Mouse (Mus musculus): ENCODE measurements around the gene Tufm.
"Not testable (repeated sequence)": the region's sequence is repeated elsewhere in the genome, so short reads cannot be mapped to it uniquely, and the experiment has no call there.

Gene Tufm

GRCm38 (mm10) chr7:126465246-126466030 lies 21.7 kb upstream of the Tufm start:
- in situ Hi-C loops (cut with MseI, MboI): no loop called here

DNA sequence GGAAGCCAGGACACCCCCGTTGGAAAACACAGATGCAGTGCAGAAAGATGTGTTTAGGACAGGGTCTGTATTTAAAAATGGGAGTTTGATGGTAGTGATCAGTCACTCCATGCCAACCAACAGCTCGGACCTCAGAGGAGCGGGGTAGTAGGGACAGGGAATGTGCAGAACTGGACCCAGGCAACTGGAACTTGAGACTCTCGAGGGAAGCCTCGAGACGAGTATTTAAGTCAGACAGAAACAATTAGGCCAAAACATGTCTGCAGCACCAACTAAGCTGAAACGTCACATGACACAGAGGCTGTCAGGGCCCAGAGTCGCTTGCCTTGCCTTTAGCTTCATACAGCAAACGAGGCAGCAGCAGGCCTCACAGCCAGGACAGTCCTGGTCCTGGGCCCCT lies 21.0 kb upstream of the Tufm start:
- in situ Hi-C loops (cut with MseI, MboI): no loop called here

- in situ Hi-C loops (cut with MseI, MboI): no loop called here
Observed at GRCm38 (mm10) chr7:126466707-126467106, 20.5 kb upstream of the Tufm start.

GRCm38 (mm10) chr7:126467271-126467670 lies 19.9 kb upstream of the Tufm start:
- in situ Hi-C loops (cut with MseI, MboI): no loop called here

DNA sequence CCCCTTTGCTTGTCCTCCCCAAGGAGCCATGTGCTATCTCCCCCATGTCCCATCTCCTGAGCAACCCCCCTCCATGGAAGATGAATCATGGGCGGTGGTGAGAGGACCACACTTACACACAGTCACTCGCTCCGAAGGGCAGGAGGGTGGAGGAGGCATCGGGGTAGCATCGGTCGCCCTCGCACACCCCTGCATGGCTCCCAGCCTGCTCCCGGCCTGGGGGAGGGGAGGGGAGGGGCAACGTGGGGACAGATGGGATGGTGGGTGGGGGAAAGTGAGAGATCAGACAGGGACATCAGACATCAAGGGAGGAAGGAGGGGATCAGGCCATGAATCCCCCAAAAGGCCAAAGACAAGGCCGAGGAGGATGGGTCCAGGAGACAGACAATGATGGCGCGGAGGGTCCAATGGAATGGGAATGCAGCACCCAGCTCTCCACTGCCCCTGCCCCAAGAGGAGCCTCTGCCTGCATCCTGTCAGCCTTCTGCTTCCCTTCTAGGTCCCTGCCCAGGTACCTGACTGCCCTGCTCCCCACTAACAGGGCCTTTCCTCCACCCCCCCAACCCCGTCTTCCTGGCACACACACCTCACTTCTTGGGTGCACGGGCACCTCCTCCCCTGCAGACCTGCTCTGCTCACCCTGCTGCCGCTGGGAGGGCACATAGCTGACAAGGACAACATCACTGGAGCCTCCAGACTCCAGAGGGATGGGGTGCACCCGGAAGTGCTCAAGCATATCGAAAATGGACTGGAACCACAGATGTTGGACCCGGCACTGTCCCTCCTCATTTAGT lies 19.1 kb upstream of the Tufm start:
- in situ Hi-C loops (cut with MseI, MboI): no loop called here

DNA sequence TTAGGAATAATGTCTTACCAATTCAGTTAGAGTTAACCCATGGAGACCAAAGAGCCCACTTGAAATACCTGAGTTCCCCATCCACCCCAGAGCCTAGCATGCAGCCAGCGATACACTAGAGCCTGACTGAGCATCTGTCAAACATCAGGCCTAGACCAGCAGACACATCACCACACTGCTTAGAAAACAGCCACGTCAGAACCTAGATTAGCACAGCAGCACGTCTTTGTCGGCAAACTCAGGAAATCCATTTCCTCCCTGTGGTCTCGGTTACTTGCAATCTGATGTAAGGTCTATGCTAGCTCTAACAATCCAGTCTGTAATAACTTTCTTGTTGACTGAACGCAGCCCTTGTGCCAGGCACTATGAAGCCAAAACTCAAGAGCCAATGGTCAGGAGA lies 17.1 kb upstream of the Tufm start:
- in situ Hi-C loops (cut with MseI, MboI): no loop called here

DNA sequence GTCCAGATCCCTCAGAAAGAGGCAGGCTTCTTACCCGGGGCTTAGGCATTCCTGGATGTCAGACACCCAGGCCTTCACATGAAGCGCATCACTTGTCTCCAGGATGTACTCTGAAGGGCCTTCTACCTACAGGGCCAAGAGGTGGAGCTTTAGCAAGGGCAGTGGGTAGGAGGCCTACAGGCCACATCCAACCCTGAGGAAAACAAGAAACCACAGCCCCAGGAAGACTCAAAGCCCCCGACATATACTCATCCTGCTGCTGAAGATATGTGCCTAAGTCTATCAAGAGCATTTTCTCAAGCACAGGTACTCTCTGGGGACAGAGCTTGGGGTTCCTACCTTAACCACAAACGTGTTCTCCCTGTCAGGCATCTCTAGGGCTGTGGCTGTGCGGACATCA lies 15.8 kb upstream of the Tufm start:
- in situ Hi-C loops (cut with MseI, MboI): no loop called here

DNA sequence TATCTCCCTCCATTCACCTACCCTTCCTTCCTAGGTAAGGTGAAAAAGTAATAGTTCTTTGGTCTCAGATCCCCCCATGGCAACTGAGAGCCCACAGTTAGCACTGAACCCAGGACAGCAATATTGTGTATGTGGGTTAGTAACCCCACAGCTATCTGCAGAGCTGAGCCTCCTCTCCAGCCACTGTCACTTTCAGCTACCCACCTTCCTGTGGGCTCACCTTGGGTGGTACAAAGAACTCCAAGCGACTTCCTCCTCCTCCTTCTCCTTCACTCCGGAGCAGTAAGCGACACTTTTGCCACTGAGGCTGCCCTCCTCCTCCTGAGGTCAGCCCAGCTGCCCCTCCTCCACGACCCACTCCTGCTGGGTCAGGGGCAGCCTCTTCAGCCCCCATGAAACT lies 15.3 kb upstream of the Tufm start:
- in situ Hi-C loops (cut with MseI, MboI): no loop called here

GRCm38 (mm10) chr7:126472306-126472705 lies 14.9 kb upstream of the Tufm start:
- in situ Hi-C loops (cut with MseI, MboI): no loop called here

- in situ Hi-C loops (cut with MseI, MboI): no loop called here
Observed at GRCm38 (mm10) chr7:126472713-126473112, 14.4 kb upstream of the Tufm start.

- in situ Hi-C loops (cut with MseI, MboI): no loop called here
Observed at GRCm38 (mm10) chr7:126473470-126474086, 13.6 kb upstream of the Tufm start.

DNA sequence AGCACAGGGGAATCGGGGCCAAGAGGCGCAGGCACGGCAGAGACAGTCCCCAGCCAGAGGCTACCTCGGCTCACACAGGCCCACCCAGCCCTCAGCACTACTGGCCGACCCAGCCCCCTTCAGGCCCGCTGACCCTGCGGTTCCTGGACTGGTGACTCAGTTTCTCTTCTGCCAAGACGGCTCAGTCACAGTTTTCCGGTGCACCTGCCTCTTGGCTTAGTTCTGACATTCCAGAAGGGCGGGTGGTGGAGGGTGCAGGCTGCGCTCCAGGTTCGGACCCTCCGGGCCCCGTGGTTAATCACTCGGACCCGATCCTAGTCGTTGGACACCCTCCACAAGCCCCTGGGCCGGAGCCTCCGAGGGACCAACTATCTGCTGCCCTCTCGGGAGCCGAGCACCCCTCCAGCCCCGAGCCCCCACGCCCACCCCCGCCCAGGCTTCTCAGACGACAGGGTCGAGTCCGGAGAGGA lies 12.6 kb upstream of the Tufm start:
- in situ Hi-C loops (cut with MseI, MboI): no loop called here

DNA sequence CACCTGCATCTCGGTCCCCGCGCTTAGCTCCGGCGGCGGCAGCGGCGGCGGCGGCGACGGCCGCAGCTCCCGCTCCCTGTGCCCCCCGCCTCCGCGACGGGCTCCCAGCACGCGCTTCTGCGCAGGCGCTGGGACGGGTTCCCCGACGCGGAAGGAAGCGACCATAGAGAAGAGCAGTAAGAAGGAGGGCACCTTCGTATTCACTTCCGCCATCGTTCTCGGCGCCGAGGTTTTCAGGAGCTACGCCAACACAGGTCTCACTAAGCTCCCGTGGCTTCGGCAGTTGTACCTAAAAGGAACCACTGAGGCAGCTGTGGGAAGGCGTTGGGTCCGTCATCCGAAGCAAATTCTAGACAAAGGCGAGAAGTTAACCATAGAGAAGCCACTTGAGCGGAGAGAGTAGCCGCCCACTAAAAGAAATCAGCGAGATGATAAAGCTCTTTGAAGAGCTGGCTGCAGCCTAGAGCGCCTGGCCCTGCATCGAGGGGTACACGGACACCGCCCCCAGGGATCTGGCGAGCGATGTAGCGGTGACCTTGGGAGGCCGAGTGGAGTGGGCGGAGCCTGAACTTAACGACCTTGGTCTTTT lies 12.1 kb upstream of the Tufm start, which contains the start of gene Sh2b1:
Sh2b1 (minus strand) TSS at position 432 of the 589 bp plus-strand sequence.
- in situ Hi-C loops (cut with MseI, MboI): no loop called here

GRCm38 (mm10) chr7:126481699-126482098 lies 5.5 kb upstream of the Tufm start:
- in situ Hi-C loops (cut with MseI, MboI): loop anchor here (5.0 kb wide), 1 partner anchor 51 kb away; no protein-coding TSS in a partner anchor

DNA sequence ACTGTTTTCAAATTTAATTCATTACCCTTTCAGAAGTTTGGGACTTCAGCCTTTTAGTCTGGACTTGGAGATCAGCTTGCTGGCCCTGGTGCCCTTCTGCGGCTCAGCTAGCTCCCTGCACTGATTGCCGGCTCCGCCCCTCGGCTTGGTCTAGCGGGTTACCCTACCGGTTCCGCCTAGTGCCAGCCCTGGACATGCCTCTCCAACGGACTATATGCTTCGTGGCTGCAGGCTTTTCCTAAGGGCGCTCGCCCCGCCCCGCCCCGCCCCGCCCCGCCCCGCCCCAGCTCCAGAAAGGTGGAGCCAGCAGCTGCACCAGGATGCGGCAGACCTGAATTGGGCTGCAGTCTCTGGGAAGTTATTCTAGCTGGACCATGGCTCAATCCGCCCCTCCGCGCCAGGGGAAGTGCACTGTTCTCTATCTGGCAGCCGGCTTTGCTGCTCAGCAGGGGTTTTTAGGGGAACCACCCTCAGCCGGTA lies 4.7 kb upstream of the Tufm start:
- in situ Hi-C loops (cut with MseI, MboI): loop anchor here (5.0 kb wide), 1 partner anchor 50 kb away; no protein-coding TSS in a partner anchor

GRCm38 (mm10) chr7:126487617-126488385 lies 640 bp downstream of the Tufm start:
- in situ Hi-C loops (cut with MseI, MboI): not testable (repeated sequence)

- in situ Hi-C loops (cut with MseI, MboI): no loop called here
Observed at GRCm38 (mm10) chr7:126491005-126491404, 3.8 kb downstream of the Tufm start.

GRCm38 (mm10) chr7:126491973-126492372 lies 4.8 kb downstream of the Tufm start:
- in situ Hi-C loops (cut with MseI, MboI): no loop called here

- in situ Hi-C loops (cut with MseI, MboI): no loop called here
Observed at GRCm38 (mm10) chr7:126494120-126494519, 7.0 kb downstream of the Tufm start.

DNA sequence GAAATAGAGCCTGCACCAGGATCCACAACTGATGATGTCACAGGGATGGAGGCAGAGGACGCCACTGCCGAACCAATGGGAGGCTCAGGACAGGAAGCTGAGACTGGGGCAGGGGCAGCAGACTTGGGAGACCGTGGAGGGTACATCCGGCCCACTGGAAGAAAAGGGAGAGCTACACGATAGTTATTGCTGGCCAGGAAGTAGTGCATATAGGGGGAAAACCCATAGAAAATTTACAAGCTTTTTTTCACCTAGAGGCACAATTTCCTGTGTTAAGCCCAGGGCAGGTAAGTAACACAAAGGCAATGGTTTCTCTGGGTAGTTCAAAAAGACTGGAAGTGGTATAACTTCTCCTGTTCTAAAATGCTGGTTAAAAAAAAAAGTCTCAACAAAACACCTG lies 9.3 kb downstream of the Tufm start:
- in situ Hi-C loops (cut with MseI, MboI): no loop called here

GRCm38 (mm10) chr7:126497966-126498365 lies 10.8 kb downstream of the Tufm start:
- in situ Hi-C loops (cut with MseI, MboI): no loop called here
